Mouse (Mus musculus) midbrain, embryonic 13.5 days (tissue): Measurements from ENCODE around the gene Lpp. TPM values are rescaled to one million over a fixed set of nuclear protein-coding genes. Genes with fewer than 3 reads are reported as not detected.

Experiments
- ATAC-seq: fragments of 200-750 bp; cut with Nextera tagmentation; 2 replicates; pipeline ENCODE4 v1.8.0; 2017; ENCODE audit warnings: mild to moderate bottlenecking, moderate TSS enrichment, moderate library complexity
- H3K27ac ChIP-seq: fragments of 300-500 bp; sonication (generic); 2 replicates; pipeline ENCODE4 v1.5.1; 2015; ENCODE audit warnings: inconsistent platforms, mild to moderate bottlenecking, moderate library complexity
- H3K27me3 ChIP-seq: fragments of 300-500 bp; sonication (generic); 2 replicates; pipeline ENCODE4 v1.6.1; 2015; ENCODE audit warnings: mild to moderate bottlenecking, inconsistent platforms
- H3K36me3 ChIP-seq: fragments of 300-500 bp; sonication (generic); 2 replicates; pipeline ENCODE4 v1.6.1; 2015; ENCODE audit warnings: mild to moderate bottlenecking, inconsistent platforms
- H3K4me1 ChIP-seq: fragments of 300-500 bp; sonication (generic); replicated peaks from 2 replicates; pipeline ENCODE4 v1.6.1; 2015; ENCODE audit warnings: inconsistent platforms
- H3K4me2 ChIP-seq: fragments of 300-500 bp; sonication (generic); replicated peaks from 2 replicates; pipeline ENCODE4 v1.6.1; 2015; ENCODE audit warnings: moderate library complexity, mild to moderate bottlenecking, inconsistent platforms
- H3K4me3 ChIP-seq: fragments of 300-500 bp; sonication (generic); replicated peaks from 2 replicates; pipeline ENCODE4 v1.5.1; 2015; ENCODE audit warnings: mild to moderate bottlenecking, inconsistent platforms
- H3K9ac ChIP-seq: fragments of 300-500 bp; sonication (generic); replicated peaks from 2 replicates; pipeline ENCODE4 v1.6.1; 2015; ENCODE audit warnings: mild to moderate bottlenecking, inconsistent platforms
- H3K9me3 ChIP-seq: fragments of 300-500 bp; sonication (generic); 2 replicates; pipeline ENCODE4 v1.6.1; 2016; ENCODE audit warnings: mild to moderate bottlenecking, inconsistent platforms
- WGBS: fragments of 180-500 bp; shearing (Covaris S2); methylation state at CpG from one replicate; pipeline ENCODE4 v1.1.7; 2015; 5-methylcytosine and 5-hydroxymethylcytosine counted together
- microRNA counts: library from miRNA; unstranded; fragments of <30 nt; microRNA quantifications from one replicate; lab custom pipeline; 2016
- microRNA-seq: library from miRNA; unstranded; fragments of <30 nt; microRNA quantifications from one replicate; pipeline ENCODE4, GENCODE M21; 2016
- polyA plus RNA-seq: library from polyadenylated mRNA; unstranded; fragments of >200 nt; fragmentation: Nextera tagmentation; extraction: Ambion mirVana; gene quantifications from 2 replicates; pipeline ENCODE4 v1.2.1, GENCODE M21; 2015

Lpp gene
- polyA plus RNA-seq, 1 experiment from 2014 or later = 9.0 TPM

DNA sequence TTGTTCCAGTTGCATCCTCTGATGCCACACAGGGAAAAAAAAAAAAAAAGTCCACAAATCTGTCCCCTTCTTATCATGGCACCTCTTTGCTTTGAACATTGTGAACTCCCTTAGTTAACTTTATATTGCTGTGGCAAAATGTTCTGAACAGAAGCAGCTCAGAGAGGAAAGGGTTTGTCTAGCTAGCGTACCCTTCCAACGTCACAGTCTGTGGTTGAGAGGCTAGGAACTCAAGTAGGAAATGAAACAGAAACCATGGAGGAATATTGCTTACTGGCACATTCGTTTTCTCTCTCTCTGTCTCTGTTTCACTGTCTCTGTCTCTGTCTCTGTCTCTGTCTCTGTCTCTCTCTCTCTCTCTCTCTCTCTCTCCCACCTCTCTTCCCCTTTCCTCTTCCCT lies 631.3 kb downstream of the Lpp start:
- H3K9me3 ChIP-seq = no peaks in the 10 kb centered on the region
- no peaks in the 10 kb centered on the region for H3K36me3 ChIP-seq
- no peak for ATAC-seq
- H3K27me3 ChIP-seq = 0 out of 2 replicates have a peak, but pooled peaks cover 4% of the 10 kb centered on the region
- WGBS = 92% methylated on average over 3 of the region's 3 CpGs
- no peaks in the 10 kb centered on the region for H3K4me1 ChIP-seq
- H3K4me2 ChIP-seq = no peak overlapping the region
- no peak overlapping the region for H3K4me3 ChIP-seq
- H3K9ac ChIP-seq = no peak overlapping the region
- H3K27ac ChIP-seq = no peak overlapping the region

DNA sequence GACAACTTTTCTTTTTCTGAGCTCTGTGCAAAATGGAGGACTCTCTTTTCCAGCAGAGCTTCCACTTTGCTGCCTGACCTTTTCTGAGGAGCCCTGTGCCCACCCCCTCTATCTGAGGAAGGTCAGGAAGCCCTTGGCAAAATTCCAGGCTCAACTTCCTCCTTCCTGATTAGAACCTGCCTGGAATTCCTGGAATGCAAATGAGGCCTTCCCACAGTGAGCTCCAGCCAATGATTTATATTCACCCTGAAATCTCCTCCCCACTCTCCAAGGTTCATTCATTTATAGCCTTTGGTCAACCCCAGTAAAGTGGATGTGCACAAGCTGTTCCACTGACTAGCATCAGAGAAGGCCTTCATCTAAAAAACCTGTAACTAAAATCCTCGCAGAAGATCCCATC lies 632.9 kb downstream of the Lpp start:
- H3K27ac ChIP-seq = no peak overlapping the region
- no peak overlapping the region for H3K4me3 ChIP-seq
- H3K4me1 ChIP-seq = no peaks in the 10 kb centered on the region
- no peak overlapping the region for H3K4me2 ChIP-seq
- ATAC-seq = no peak
- 89% methylated on average over 1 of the region's 1 CpGs for WGBS
- no peak overlapping the region for H3K9ac ChIP-seq
- no peaks in the 10 kb centered on the region for H3K27me3 ChIP-seq
- H3K36me3 ChIP-seq = no peaks in the 10 kb centered on the region
- no peaks in the 10 kb centered on the region for H3K9me3 ChIP-seq

- Histone ChIP-seq H3K9me3 (no peaks in the 10 kb centered on the region), H3K4me3 (no peak overlapping the region), H3K4me2 (no peak overlapping the region), H3K36me3 (no peaks in the 10 kb centered on the region), H3K9ac (no peak overlapping the region), H3K27me3 (0 out of 2 replicates have a peak, but pooled peaks cover 2% of the 10 kb centered on the region), H3K4me1 (no peaks in the 10 kb centered on the region), H3K27ac (no peak overlapping the region)
- no peak for ATAC-seq
- 88% methylated on average over 8 of the region's 8 CpGs for WGBS
Measured at GRCm38 (mm10) chr16:25029548-25029947, 636.2 kb downstream of the Lpp start.

- 70% methylated on average over 6 of the region's 6 CpGs for WGBS
- Histone ChIP-seq H3K9ac (no peak overlapping the region), H3K4me1 (no peaks in the 10 kb centered on the region)
Measured at GRCm38 (mm10) chr16:25037361-25037760, 644.1 kb downstream of the Lpp start.

DNA sequence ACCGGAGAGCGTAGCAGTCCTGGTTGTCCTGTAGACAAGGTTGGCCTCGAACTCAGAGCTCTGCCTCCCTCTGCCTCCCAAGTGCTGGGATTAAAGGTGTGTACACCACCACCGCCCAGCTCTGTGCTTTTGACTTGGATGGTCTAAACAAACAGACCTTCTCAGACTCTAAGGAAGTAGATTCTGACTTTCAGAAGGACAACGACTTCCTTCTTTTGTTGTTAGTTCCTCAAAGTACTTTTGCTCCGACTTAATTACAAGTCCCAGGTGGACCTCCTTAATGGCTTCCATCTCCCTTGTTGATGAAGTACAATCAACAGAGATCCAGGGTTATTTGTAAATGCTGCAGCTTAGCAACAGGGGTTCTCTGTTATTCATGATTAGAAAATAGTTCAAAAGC lies 645.2 kb downstream of the Lpp start:
- 88% methylated on average over 6 of the region's 6 CpGs for WGBS
- Histone ChIP-seq H3K9me3 (no peaks in the 10 kb centered on the region), H3K9ac (no peak overlapping the region), H3K4me3 (no peak overlapping the region), H3K4me1 (no peaks in the 10 kb centered on the region), H3K27me3 (peaks cover 9% of the 10 kb centered on the region; the same call in 1 of the 2 replicates), H3K36me3 (no peaks in the 10 kb centered on the region), H3K4me2 (no peak overlapping the region), H3K27ac (no peak overlapping the region)
- no peak for ATAC-seq

More at GRCm38 (mm10) chr16:25037361-25037760, 644.1 kb downstream of the Lpp start:
- ATAC-seq = no peak
- Histone ChIP-seq H3K27me3 (0 out of 2 replicates have a peak, but pooled peaks cover 3% of the 10 kb centered on the region), H3K4me2 (no peak overlapping the region), H3K27ac (no peak overlapping the region), H3K36me3 (no peaks in the 10 kb centered on the region), H3K9me3 (no peaks in the 10 kb centered on the region), H3K4me3 (no peak overlapping the region)

DNA sequence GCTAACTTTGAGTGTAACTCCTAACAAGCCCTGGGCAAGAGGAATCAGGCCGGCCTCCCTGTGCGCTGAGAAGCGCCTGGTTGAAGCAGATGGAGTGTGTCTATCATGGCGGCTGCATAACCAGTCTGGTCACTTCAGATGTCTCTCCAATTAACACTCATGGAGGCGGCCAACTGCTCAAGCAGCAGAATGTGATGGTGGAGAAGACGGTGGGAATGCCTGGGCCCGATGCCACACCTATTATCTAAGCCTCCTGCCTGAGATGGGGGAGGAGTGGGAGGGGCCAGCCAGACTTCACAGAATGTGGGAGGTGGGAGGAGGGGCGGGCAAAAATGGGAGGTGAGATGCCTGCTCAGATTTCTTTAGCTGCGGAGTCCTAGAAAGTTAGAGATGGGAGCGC lies 646.6 kb downstream of the Lpp start:
- Histone ChIP-seq H3K4me3 (no peak overlapping the region), H3K9me3 (no peaks in the 10 kb centered on the region), H3K4me2 (no peak overlapping the region), H3K9ac (no peak overlapping the region), H3K27ac (no peak overlapping the region), H3K36me3 (no peaks in the 10 kb centered on the region), H3K4me1 (no peaks in the 10 kb centered on the region), H3K27me3 (peaks cover 6% of the 10 kb centered on the region; the same call in 1 of the 2 replicates)
- ATAC-seq = no peak
- WGBS = 60% methylated on average over 10 of the region's 10 CpGs

- no peak overlapping the region for H3K4me2 ChIP-seq
- ATAC-seq = no peak
- 92% methylated on average over 8 of the region's 8 CpGs for WGBS
Measured at GRCm38 (mm10) chr16:25041165-25041564, 647.9 kb downstream of the Lpp start.

GRCm38 (mm10) chr16:25041855-25042529 lies 648.7 kb downstream of the Lpp start:
- no peaks in the 10 kb centered on the region for H3K36me3 ChIP-seq
- no peak overlapping the region for H3K27ac ChIP-seq
- H3K4me2 ChIP-seq = no peak overlapping the region
- no peak overlapping the region for H3K9ac ChIP-seq
- no peaks in the 10 kb centered on the region for H3K9me3 ChIP-seq
- peaks cover 6% of the 10 kb centered on the region; the same call in 1 of the 2 replicates for H3K27me3 ChIP-seq
- WGBS = 79% methylated on average over 5 of the region's 5 CpGs
- no peaks in the 10 kb centered on the region for H3K4me1 ChIP-seq
- no peak overlapping the region for H3K4me3 ChIP-seq
- ATAC-seq = no peak

More at GRCm38 (mm10) chr16:25041165-25041564, 647.9 kb downstream of the Lpp start:
- H3K4me3 ChIP-seq = no peak overlapping the region
- H3K27ac ChIP-seq = no peak overlapping the region
- H3K27me3 ChIP-seq = peaks cover 6% of the 10 kb centered on the region; the same call in 1 of the 2 replicates
- no peak overlapping the region for H3K9ac ChIP-seq
- no peaks in the 10 kb centered on the region for H3K36me3 ChIP-seq
- H3K4me1 ChIP-seq = no peaks in the 10 kb centered on the region
- no peaks in the 10 kb centered on the region for H3K9me3 ChIP-seq

MicroRNA genes within 50 kb of the gene (microRNA counts, 519-probe panel; counts per million panel counts)
- 4,104 counts per million, percentile 77 among the panel's probes with 10 or more counts for microRNA mmu-miR-28 (lab: Ali Mortazavi, UCI)

Small RNAs within 50 kb of the gene (microRNA-seq; reads per million reads assigned to microRNA genes)
- gene Mir28a = 488 reads per million, percentile 71 among the genes with 10 or more reads in this experiment
